Mouse (Mus musculus): Measurements from ENCODE around the gene Ostc.

DNA sequence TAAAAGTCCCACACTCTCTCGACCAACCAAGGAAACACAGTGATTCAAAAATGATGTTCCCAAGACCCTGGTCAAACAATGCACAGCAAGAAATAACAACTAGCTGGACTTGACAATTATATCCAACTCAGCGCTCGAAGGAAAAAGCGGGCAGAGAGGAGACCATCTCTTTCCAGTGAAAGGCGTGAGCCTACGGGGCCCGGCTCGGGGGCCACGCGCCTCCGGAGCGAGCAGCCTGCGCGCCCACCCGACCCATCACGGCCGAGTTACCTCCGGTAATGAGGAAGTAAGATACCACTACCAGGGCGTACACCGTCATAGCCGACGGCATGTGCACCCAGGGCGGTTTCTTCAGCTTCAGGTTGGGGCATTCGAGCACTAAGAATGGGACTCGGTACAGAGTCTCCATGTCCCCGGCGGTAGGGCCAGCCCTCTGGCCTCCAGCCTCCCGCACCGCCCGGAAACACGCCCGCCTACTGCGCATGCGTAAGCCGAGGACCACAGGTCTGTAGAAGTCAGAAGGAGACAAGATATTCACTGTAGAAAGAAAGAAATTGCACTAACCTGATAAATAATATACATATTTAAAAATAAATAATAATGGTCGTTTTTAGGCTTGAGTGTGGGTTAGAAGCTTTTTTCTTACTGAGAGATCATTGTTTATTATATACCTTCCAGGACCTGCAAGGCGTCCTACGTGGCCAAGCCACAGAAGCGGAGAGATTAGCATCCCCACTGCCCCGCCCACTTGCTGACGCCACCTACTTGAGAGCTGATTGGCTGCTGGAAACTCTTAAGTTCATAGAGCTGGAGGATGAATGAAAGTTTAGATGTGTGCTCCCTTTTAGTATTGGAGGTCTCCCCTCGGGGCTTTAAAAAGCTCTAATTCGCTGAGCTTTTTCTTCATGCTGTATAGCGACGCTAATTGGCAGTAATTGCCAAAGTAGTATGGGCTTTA, at the start of gene Ostc:
- TF ChIP-seq POLR2A (IDR thresholded peaks at IDR 0.05; ENCODE audit: borderline replicate concordance, low read depth, low read length) (no peak), CTCF (IDR thresholded peaks at IDR 0.05; ENCODE audit: low read depth, low read length) (no peak)

All from bone marrow macrophage, adult 2 months (primary cell).